In the genomic region with DNA sequence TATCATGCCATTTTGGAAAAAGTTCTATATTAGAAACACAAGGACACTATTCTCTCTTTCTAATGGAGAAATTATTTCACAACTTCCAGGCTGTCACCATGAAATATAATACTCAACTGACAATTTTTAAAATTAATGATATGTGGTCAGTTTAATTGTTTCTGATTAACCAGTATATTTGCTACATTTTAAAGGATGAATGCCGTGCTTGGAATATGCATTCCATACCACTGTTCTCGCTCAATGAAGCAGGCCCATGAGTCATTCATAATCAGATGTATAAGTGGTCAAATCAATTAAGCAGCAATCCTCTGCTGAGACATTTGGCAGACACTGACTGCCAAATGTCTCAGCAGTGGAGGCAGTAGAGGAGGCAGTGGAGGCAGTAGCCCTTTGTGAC, we compare ENCODE assay signal across 25 mouse cellular contexts.
"Had no signal": no experiment of that assay in that cellular context is flagged by ENCODE, and none has a peak within 500 bp of the region (broad histone marks: within the 10 kb centered on the region; RNA-seq: fewer than 3 reads in every experiment).

No protein-coding gene starts in this region.

- H3K4me2 ChIP-seq: embryonic facial prominence, embryonic 12.5 days; embryonic facial prominence, embryonic 13.5 days; embryonic facial prominence, embryonic 15.5 days; forebrain, embryonic 12.5 days; forebrain, embryonic 13.5 days had no signal

- ATAC-seq: forebrain, embryonic 13.5 days; forebrain, embryonic 14.5 days; forebrain, embryonic 16.5 days; forebrain, postnatal 0 days had no signal

- H3K4me3 ChIP-seq: embryonic facial prominence, embryonic 10.5 days; embryonic facial prominence, embryonic 12.5 days; embryonic facial prominence, embryonic 13.5 days; embryonic facial prominence, embryonic 15.5 days; erythroblast, embryonic 14.5 days; forebrain, embryonic 10.5 days; forebrain, embryonic 12.5 days; forebrain, embryonic 13.5 days; gastrocnemius, adult 2 months; heart, adult 2 months had no signal

- H3K9ac ChIP-seq: embryonic facial prominence, embryonic 12.5 days; embryonic facial prominence, embryonic 13.5 days; embryonic facial prominence, embryonic 15.5 days; forebrain, embryonic 12.5 days; forebrain, embryonic 13.5 days; forebrain, postnatal 0 days had no signal

- DNase-seq: cerebellum, adult 8-10 months; cerebellum, adult 9-10 months; cerebellum, adult 9-11 months; cerebellum, postnatal 10 days; cerebellum, postnatal 14 days; cerebellum, postnatal 25 days; embryo, embryonic 11 days; forebrain, postnatal 0 days; gastrocnemius, adult 2 months; gastrocnemius, postnatal 10 days; gastrocnemius, postnatal 14 days; gastrocnemius, postnatal 25 days; gastrocnemius, postnatal 36 days; heart, adult 18-20 months; heart, adult 2 months had no signal

- H3K9me3 ChIP-seq: embryonic facial prominence, embryonic 10.5 days; embryonic facial prominence, embryonic 12.5 days; embryonic facial prominence, embryonic 13.5 days; embryonic facial prominence, embryonic 15.5 days; forebrain, embryonic 10.5 days; forebrain, embryonic 12.5 days; forebrain, embryonic 13.5 days had no signal

- H3K4me1 ChIP-seq: embryonic facial prominence, embryonic 10.5 days; embryonic facial prominence, embryonic 12.5 days; embryonic facial prominence, embryonic 13.5 days; embryonic facial prominence, embryonic 15.5 days; forebrain, embryonic 10.5 days; forebrain, embryonic 12.5 days; forebrain, embryonic 13.5 days had no signal

- H3K27ac ChIP-seq: embryonic facial prominence, embryonic 10.5 days; embryonic facial prominence, embryonic 12.5 days; embryonic facial prominence, embryonic 13.5 days; embryonic facial prominence, embryonic 15.5 days; forebrain, embryonic 10.5 days; forebrain, embryonic 12.5 days; forebrain, embryonic 13.5 days; gastrocnemius, adult 2 months; heart, adult 2 months had no signal

- H3K36me3 ChIP-seq: embryonic facial prominence, embryonic 10.5 days; embryonic facial prominence, embryonic 12.5 days; embryonic facial prominence, embryonic 13.5 days; embryonic facial prominence, embryonic 15.5 days; forebrain, embryonic 10.5 days; forebrain, embryonic 12.5 days had no signal

- H3K27me3 ChIP-seq: embryonic facial prominence, embryonic 12.5 days; embryonic facial prominence, embryonic 13.5 days; embryonic facial prominence, embryonic 15.5 days; forebrain, embryonic 12.5 days; forebrain, embryonic 13.5 days had no signal
